Mouse (Mus musculus) inflammation-experienced regulatory T-cells, adult 6 months (primary cell): ENCODE data around the gene Olfr1375. TPM values are rescaled to one million over a fixed set of nuclear protein-coding genes. Genes with fewer than 3 reads are reported as not detected.

Experiments used
- polyA plus RNA-seq, 3 experiments: library from polyadenylated mRNA; unstranded; fragments of 100-300 nt; shearing (Covaris generic); gene quantifications; one replicate each; pipeline ENCODE4 v1.2.1; 2017

Olfr1375 gene
- polyA plus RNA-seq, 3 experiments from 2014 or later, result not detected

Other genes starting within 250 kb of the Olfr1375 start
- 1 to 10 TPM in 2 of 3 experiments, under 1 TPM in 1; 0.65 to 2.6 (median 1.4) TPM for gene Zfp354c, start 220.4 kb upstream of the Olfr1375 start, polyA plus RNA-seq
- not detected for gene Zfp879, start 206.6 kb upstream of the Olfr1375 start, polyA plus RNA-seq
- gene Grm6, start 197.4 kb upstream of the Olfr1375 start, polyA plus RNA-seq, result not detected
- gene Zfp454, start 160.5 kb upstream of the Olfr1375 start, polyA plus RNA-seq, result not detected
- under 1 TPM in 1 of 3 experiments, not detected in 2; 0.20 TPM for gene Zfp2, start 131.9 kb upstream of the Olfr1375 start, polyA plus RNA-seq
- gene Zfp354b, start 116.5 kb upstream of the Olfr1375 start, polyA plus RNA-seq, result not detected
- not detected for gene 4933414I15Rik, start 104.3 kb upstream of the Olfr1375 start, polyA plus RNA-seq
- not detected for gene Prop1, start 94.3 kb upstream of the Olfr1375 start, polyA plus RNA-seq
- gene Olfr1378, start 81.6 kb upstream of the Olfr1375 start, polyA plus RNA-seq, result not detected
- not detected for gene Olfr1377, start 66.1 kb upstream of the Olfr1375 start, polyA plus RNA-seq
- gene Olfr51, start 44.5 kb upstream of the Olfr1375 start, polyA plus RNA-seq, result not detected
- gene Olfr54, start 33.9 kb upstream of the Olfr1375 start, polyA plus RNA-seq, result not detected
- gene Zfp354a, start 11.1 kb downstream of the Olfr1375 start, polyA plus RNA-seq, result not detected
- not detected for gene Gm12569, start 172.4 kb downstream of the Olfr1375 start, polyA plus RNA-seq
- 100 to 1,000 TPM; 168 to 272 (median 187) TPM for gene Clk4, start 213.6 kb downstream of the Olfr1375 start, polyA plus RNA-seq
- gene BC049762, start 214.9 kb downstream of the Olfr1375 start, polyA plus RNA-seq, result not detected
- under 1 TPM; 0.30 to 0.87 (median 0.86) TPM for gene Col23a1, start 241.8 kb downstream of the Olfr1375 start, polyA plus RNA-seq